Mouse (Mus musculus) G1E (cell line): ENCODE results near the gene Gimap7. TPM values are rescaled to one million over a fixed set of nuclear protein-coding genes. Genes with fewer than 3 reads are reported as not detected.

Experiments used
- ATAC-seq: 2 replicates; pipeline ENCODE4 v1.8.0; 2016; ENCODE audit warnings: mild to moderate bottlenecking; ENCODE audit not compliant: insufficient number of reproducible peaks, poor library complexity, low FRiP score, severe bottlenecking; ENCODE audit errors: extremely low read depth
- DNase-seq: peaks from one replicate; pipeline ENCODE4 v3.0.0; 2012; ENCODE audit warnings: low spot score
- H3K27me3 ChIP-seq: 2 replicates; pipeline ENCODE4 v1.6.1; 2012; ENCODE audit warnings: mild to moderate bottlenecking, low read length, inconsistent platforms; ENCODE audit not compliant: insufficient read depth
- H3K36me3 ChIP-seq: replicated peaks from 2 replicates; pipeline ENCODE3; 2012; ENCODE audit warnings: mild to moderate bottlenecking, inconsistent platforms
- H3K4me1 ChIP-seq: 2 replicates; pipeline ENCODE4 v1.6.1; 2012; ENCODE audit warnings: low read depth, low read length, inconsistent platforms, mixed read lengths; ENCODE audit not compliant: insufficient read depth
- H3K4me3 ChIP-seq: 2 replicates; pipeline ENCODE4 v1.5.1; 2012; ENCODE audit warnings: low read depth, mild to moderate bottlenecking, inconsistent platforms, low read length, moderate library complexity, mixed read lengths
- H3K9me3 ChIP-seq: replicated peaks from 2 replicates; pipeline ENCODE4 v1.6.1; 2012; ENCODE audit warnings: inconsistent platforms
- CTCF ChIP-seq: IDR thresholded peaks from 2 replicates; pipeline ENCODE4 v1.5.1; 2012; ENCODE audit warnings: low read depth, low read length, inconsistent platforms, mixed read lengths
- GATA1 ChIP-seq: IDR thresholded peaks from 2 replicates; pipeline ENCODE4 v1.6.1; 2012; ENCODE audit warnings: borderline replicate concordance, low read length, inconsistent platforms, mixed read lengths
- GATA2 ChIP-seq: IDR thresholded peaks from 2 replicates; pipeline ENCODE4 v1.6.1; 2012; ENCODE audit warnings: low read depth, low read length, inconsistent platforms, borderline replicate concordance
- POLR2AphosphoS5 ChIP-seq: IDR thresholded peaks from 2 replicates; pipeline ENCODE4 v1.6.1; 2012; ENCODE audit warnings: low read depth, low read length, inconsistent platforms; ENCODE audit not compliant: insufficient replicate concordance
- TAL1 ChIP-seq: conservative IDR thresholded peaks from 2 replicates; pipeline ENCODE4 v1.6.1; 2012; ENCODE audit warnings: low read depth, low read length, inconsistent platforms, mixed read lengths
- polyA plus RNA-seq: library from polyadenylated mRNA; stranded (reverse); fragments of >175 nt; gene quantifications from 2 replicates; pipeline ENCODE4 v1.2.3, GENCODE M21; 2012
- total RNA-seq, 2 experiments: library from RNA; stranded (forward) in 1 of 2; stranded (reverse) in 1 of 2; fragments of 200-1000 nt in 1 of 2; fragments of >200 nt in 1 of 2; fragmentation: Nextera tagmentation in 1 of 2; gene quantifications; 2 replicates each; pipeline ENCODE4 v1.2.3; 2014 to 2017

The Gimap7 gene
- total and polyA plus RNA-seq, 3 experiments = 0.22 TPM; not detected in 2

- H3K27me3 ChIP-seq = no peaks in the 10 kb centered on the region
- no peaks in the 10 kb centered on the region for H3K4me1 ChIP-seq
- H3K4me3 ChIP-seq = no peak overlapping the region
- H3K9me3 ChIP-seq = no peaks in the 10 kb centered on the region
- DNase-seq (no peak), ATAC-seq (no peak)
- TF ChIP-seq TAL1 = no peak
- TF ChIP-seq GATA2 = no peak
- TF ChIP-seq POLR2AphosphoS5 = no peak
- TF ChIP-seq GATA1 = no peak
- TF ChIP-seq CTCF = no peak
- H3K36me3 ChIP-seq = no peaks in the 10 kb centered on the region
Observed at GRCm38 (mm10) chr6:48768933-48769332, 50.5 kb downstream of the Gimap7 start.

GRCm38 (mm10) chr6:48770696-48771095, 52.3 kb downstream of the Gimap7 start, which contains the start of gene Gimap3:
Gimap3 (minus strand) TSS chr6:48770851.
- no peak for TF ChIP-seq GATA1
- no peak for TF ChIP-seq CTCF
- TF ChIP-seq TAL1 = no peak
- no peak for TF ChIP-seq GATA2
- no peak for TF ChIP-seq POLR2AphosphoS5
- Histone ChIP-seq H3K9me3 (0 out of 2 replicates have a peak, but pooled peaks cover 4% of the 10 kb centered on the region), H3K4me1 (no peaks in the 10 kb centered on the region), H3K36me3 (no peaks in the 10 kb centered on the region), H3K4me3 (no peak within 1 kb of the TSS), H3K27me3 (no peaks in the 10 kb centered on the region)
- ATAC-seq (no peak), DNase-seq (no peak)

- H3K4me1 ChIP-seq = no peaks in the 10 kb centered on the region
- peak; percentile 18 for DNase-seq
- ATAC-seq = no peak
- H3K36me3 ChIP-seq = no peaks in the 10 kb centered on the region
- 0 out of 2 replicates have a peak, but pooled peaks cover 4% of the 10 kb centered on the region for H3K9me3 ChIP-seq
- TF ChIP-seq GATA1 (no peak), CTCF (peak; percentile 82), TAL1 (no peak), GATA2 (no peak), POLR2AphosphoS5 (no peak)
- no peak overlapping the region for H3K4me3 ChIP-seq
- H3K27me3 ChIP-seq = no peaks in the 10 kb centered on the region
Observed at GRCm38 (mm10) chr6:48772030-48772429, 53.6 kb downstream of the Gimap7 start.

Other genes starting within 250 kb of the Gimap7 start
- gene Atp6v0e2, start 181.0 kb upstream of the Gimap7 start, total RNA-seq (2014; fragmentation: Nextera tagmentation) = not detected in 2 replicates
- 0.06 and 0.55 TPM in 2 replicates for gene Atp6v0e2, start 181.0 kb upstream of the Gimap7 start, total RNA-seq (2017)
- not detected in 2 replicates for gene Atp6v0e2, start 181.0 kb upstream of the Gimap7 start, polyA plus RNA-seq
- not detected in 2 replicates for gene Lrrc61, start 163.8 kb upstream of the Gimap7 start, total RNA-seq (2014; fragmentation: Nextera tagmentation)
- gene Lrrc61, start 163.8 kb upstream of the Gimap7 start, total RNA-seq (2017) = 0.05 and 0.06 TPM in 2 replicates
- not detected in 2 replicates for gene Lrrc61, start 163.8 kb upstream of the Gimap7 start, polyA plus RNA-seq
- not detected in 2 replicates for gene Rarres2, start 145.8 kb upstream of the Gimap7 start, total RNA-seq (2014; fragmentation: Nextera tagmentation)
- gene Rarres2, start 145.8 kb upstream of the Gimap7 start, total RNA-seq (2017) = 0.06 and 0.11 TPM in 2 replicates
- not detected in 2 replicates for gene Rarres2, start 145.8 kb upstream of the Gimap7 start, polyA plus RNA-seq
- not detected in 2 replicates for gene Gm45021, start 129.0 kb upstream of the Gimap7 start, total RNA-seq (2014; fragmentation: Nextera tagmentation)
- gene Gm45021, start 129.0 kb upstream of the Gimap7 start, total RNA-seq (2017) = not detected in 2 replicates
- not detected in 2 replicates for gene Gm45021, start 129.0 kb upstream of the Gimap7 start, polyA plus RNA-seq
- not detected in 2 replicates for gene Repin1, start 124.7 kb upstream of the Gimap7 start, total RNA-seq (2014; fragmentation: Nextera tagmentation)
- 0.27 TPM in 1 of 2 replicates, not detected in the other for gene Repin1, start 124.7 kb upstream of the Gimap7 start, total RNA-seq (2017)
- not detected in 2 replicates for gene Repin1, start 124.7 kb upstream of the Gimap7 start, polyA plus RNA-seq
- gene Gm44965, start 124.7 kb upstream of the Gimap7 start, total RNA-seq (2014; fragmentation: Nextera tagmentation) = not detected in 2 replicates
- not detected in 2 replicates for gene Gm44965, start 124.7 kb upstream of the Gimap7 start, total RNA-seq (2017)
- not detected in 2 replicates for gene Gm44965, start 124.7 kb upstream of the Gimap7 start, polyA plus RNA-seq
- gene Zfp775, start 116.6 kb upstream of the Gimap7 start, total RNA-seq (2014; fragmentation: Nextera tagmentation) = not detected in 2 replicates
- gene Zfp775, start 116.6 kb upstream of the Gimap7 start, total RNA-seq (2017) = 0.06 and 0.11 TPM in 2 replicates
- gene Zfp775, start 116.6 kb upstream of the Gimap7 start, polyA plus RNA-seq = not detected in 2 replicates
- not detected in 2 replicates for gene AI854703, start 91.9 kb upstream of the Gimap7 start, total RNA-seq (2014; fragmentation: Nextera tagmentation)
- 0.11 TPM in 1 of 2 replicates, not detected in the other for gene AI854703, start 91.9 kb upstream of the Gimap7 start, total RNA-seq (2017)
- not detected in 2 replicates for gene AI854703, start 91.9 kb upstream of the Gimap7 start, polyA plus RNA-seq
- gene Gimap8, start 71.4 kb upstream of the Gimap7 start, total RNA-seq (2014; fragmentation: Nextera tagmentation) = not detected in 2 replicates
- gene Gimap8, start 71.4 kb upstream of the Gimap7 start, total RNA-seq (2017) = 0.05 TPM in 1 of 2 replicates, not detected in the other
- gene Gimap8, start 71.4 kb upstream of the Gimap7 start, polyA plus RNA-seq = not detected in 2 replicates
- gene Gimap9, start 42.5 kb upstream of the Gimap7 start, total RNA-seq (2014; fragmentation: Nextera tagmentation) = 9.0 and 9.9 TPM in 2 replicates
- gene Gimap9, start 42.5 kb upstream of the Gimap7 start, total RNA-seq (2017) = 23.6 and 25.8 TPM in 2 replicates
- 0.30 and 0.53 TPM in 2 replicates for gene Gimap9, start 42.5 kb upstream of the Gimap7 start, polyA plus RNA-seq
- not detected in 2 replicates for gene Gimap4, start 34.1 kb upstream of the Gimap7 start, total RNA-seq (2014; fragmentation: Nextera tagmentation)
- gene Gimap4, start 34.1 kb upstream of the Gimap7 start, total RNA-seq (2017) = not detected in 2 replicates
- gene Gimap4, start 34.1 kb upstream of the Gimap7 start, polyA plus RNA-seq = not detected in 2 replicates
- 0.44 TPM in 1 of 2 replicates, not detected in the other for gene Gimap6, start 10.4 kb upstream of the Gimap7 start, total RNA-seq (2014; fragmentation: Nextera tagmentation)
- gene Gimap6, start 10.4 kb upstream of the Gimap7 start, total RNA-seq (2017) = 0.87 and 0.99 TPM in 2 replicates
- 0.03 and 0.11 TPM in 2 replicates for gene Gimap6, start 10.4 kb upstream of the Gimap7 start, polyA plus RNA-seq
- gene Gm28053, start within 50 bp of the Gimap7 start, total RNA-seq (2014; fragmentation: Nextera tagmentation) = not detected in 2 replicates
- not detected in 2 replicates for gene Gm28053, start within 50 bp of the Gimap7 start, total RNA-seq (2017)
- gene Gm28053, start within 50 bp of the Gimap7 start, polyA plus RNA-seq = not detected in 2 replicates
- not detected in 2 replicates for gene Gimap1, start 20.4 kb downstream of the Gimap7 start, total RNA-seq (2014; fragmentation: Nextera tagmentation)
- 0.06 TPM in 1 of 2 replicates, not detected in the other for gene Gimap1, start 20.4 kb downstream of the Gimap7 start, total RNA-seq (2017)
- gene Gimap1, start 20.4 kb downstream of the Gimap7 start, polyA plus RNA-seq = not detected in 2 replicates
- gene Gimap5, start 27.6 kb downstream of the Gimap7 start, total RNA-seq (2014; fragmentation: Nextera tagmentation) = not detected in 2 replicates
- gene Gimap5, start 27.6 kb downstream of the Gimap7 start, total RNA-seq (2017) = 0.05 and 0.12 TPM in 2 replicates
- not detected in 2 replicates for gene Gimap5, start 27.6 kb downstream of the Gimap7 start, polyA plus RNA-seq
- gene Gimap3, start 52.2 kb downstream of the Gimap7 start, total RNA-seq (2014; fragmentation: Nextera tagmentation) = not detected in 2 replicates
- gene Gimap3, start 52.2 kb downstream of the Gimap7 start, total RNA-seq (2017) = 0.11 TPM in 1 of 2 replicates, not detected in the other
- gene Gimap3, start 52.2 kb downstream of the Gimap7 start, polyA plus RNA-seq = not detected in 2 replicates
- gene Tmem176a, start 122.3 kb downstream of the Gimap7 start, total RNA-seq (2014; fragmentation: Nextera tagmentation) = not detected in 2 replicates
- 0.17 TPM in 1 of 2 replicates, not detected in the other for gene Tmem176a, start 122.3 kb downstream of the Gimap7 start, total RNA-seq (2017)
- gene Tmem176a, start 122.3 kb downstream of the Gimap7 start, polyA plus RNA-seq = not detected in 2 replicates
- gene Tmem176b, start 122.9 kb downstream of the Gimap7 start, total RNA-seq (2014; fragmentation: Nextera tagmentation) = not detected in 2 replicates
- gene Tmem176b, start 122.9 kb downstream of the Gimap7 start, total RNA-seq (2017) = not detected in 2 replicates
- not detected in 2 replicates for gene Tmem176b, start 122.9 kb downstream of the Gimap7 start, polyA plus RNA-seq
- not detected in 2 replicates for gene Aoc1, start 154.3 kb downstream of the Gimap7 start, total RNA-seq (2014; fragmentation: Nextera tagmentation)
- 0.11 and 0.12 TPM in 2 replicates for gene Aoc1, start 154.3 kb downstream of the Gimap7 start, total RNA-seq (2017)
- not detected in 2 replicates for gene Aoc1, start 154.3 kb downstream of the Gimap7 start, polyA plus RNA-seq
- not detected in 2 replicates for gene 1600015I10Rik, start 211.3 kb downstream of the Gimap7 start, total RNA-seq (2014; fragmentation: Nextera tagmentation)
- 0.22 TPM in 1 of 2 replicates, not detected in the other for gene 1600015I10Rik, start 211.3 kb downstream of the Gimap7 start, total RNA-seq (2017)
- not detected in 2 replicates for gene 1600015I10Rik, start 211.3 kb downstream of the Gimap7 start, polyA plus RNA-seq